Mouse (Mus musculus): ENCODE results near the gene Bub1.
A peak's percentile ranks its signal among the peaks of the same experiment; 100 is the strongest.

Bub1 gene

GRCm38 (mm10) chr2:127774578-127774941 lies 57.1 kb downstream of the Bub1 start:
- DNase-seq (ENCODE audit: low read depth, low spot score), result no peak

- DNase-seq (ENCODE audit: low read depth, low spot score), result no peak
Observed at GRCm38 (mm10) chr2:127773938-127774577, 57.6 kb downstream of the Bub1 start.

- no peak for DNase-seq (ENCODE audit: low read depth, low spot score)
Observed at GRCm38 (mm10) chr2:127761587-127761986, 70.1 kb downstream of the Bub1 start.

- DNase-seq (ENCODE audit: low read depth, low spot score), result no peak
Observed at GRCm38 (mm10) chr2:127760429-127761000, 71.2 kb downstream of the Bub1 start.

GRCm38 (mm10) chr2:127760014-127760413 lies 71.7 kb downstream of the Bub1 start:
- DNase-seq (ENCODE audit: low read depth, low spot score), result no peak

- DNase-seq (ENCODE audit: low read depth, low spot score), result no peak
Observed at GRCm38 (mm10) chr2:127759157-127759880, 72.3 kb downstream of the Bub1 start.

GRCm38 (mm10) chr2:127757171-127757570 lies 74.5 kb downstream of the Bub1 start:
- DNase-seq (ENCODE audit: low read depth, low spot score), result no peak

- DNase-seq (ENCODE audit: low read depth, low spot score), result no peak
Observed at GRCm38 (mm10) chr2:127754113-127754512, 77.6 kb downstream of the Bub1 start.

GRCm38 (mm10) chr2:127751849-127752610 lies 79.6 kb downstream of the Bub1 start:
- DNase-seq (ENCODE audit: low read depth, low spot score), result peak; percentile 61

Measured in A20 (cell line).